Mouse (Mus musculus) thymus, adult 2 months (tissue): Measurements from ENCODE around the gene Atoh8.

ENCODE experiments used
- CTCF ChIP-seq: fragments of 200-500 bp; IDR thresholded peaks from 2 replicates; pipeline ENCODE4 v1.5.1; 2012; ENCODE audit warnings: mild to moderate bottlenecking, control low read depth, low read length, moderate library complexity, borderline replicate concordance; ENCODE audit not compliant: control insufficient read depth, poor library complexity, insufficient read depth; ENCODE audit errors: extremely low read depth
- POLR2A ChIP-seq: fragments of 200-500 bp; IDR thresholded peaks from 2 replicates; pipeline ENCODE4 v1.6.1; 2012; ENCODE audit warnings: mild to moderate bottlenecking, low read length, control low read depth, moderate library complexity; ENCODE audit not compliant: control insufficient read depth, poor library complexity, insufficient read depth; ENCODE audit errors: extremely low read depth

GRCm38 (mm10) chr6:72232411-72232810 lies 3.0 kb downstream of the Atoh8 start:
- no peak for TF ChIP-seq CTCF
- TF ChIP-seq POLR2A = no peak
